Mouse (Mus musculus): ENCODE data around the gene R3hdm2. TPM values are rescaled to one million over a fixed set of nuclear protein-coding genes. Genes with fewer than 3 reads are reported as not detected.

Gene R3hdm2
- polyA plus RNA-seq, 1 experiment = 31.0 TPM

DNA sequence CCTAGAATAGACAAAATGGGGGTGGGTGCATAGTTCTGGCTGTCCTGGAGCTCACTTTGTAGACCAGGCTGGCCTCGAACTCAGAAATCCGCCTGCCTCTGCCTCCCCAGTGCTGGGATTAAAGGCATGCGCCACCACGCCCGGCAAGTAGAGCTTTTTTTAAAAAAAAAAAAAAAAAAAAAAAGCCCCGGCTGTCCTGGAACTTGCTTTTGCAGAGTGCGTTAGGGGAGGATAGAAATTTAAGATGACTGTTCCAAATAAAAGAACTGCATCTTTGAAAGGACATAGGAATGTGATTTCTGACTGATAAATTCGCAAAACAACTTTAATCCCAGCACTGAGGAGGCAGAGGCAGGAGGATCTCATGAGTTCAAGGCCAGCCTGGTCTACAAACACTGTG, 473 bp upstream of the R3hdm2 start:
- Histone ChIP-seq H3K36me3 (ENCODE audit: control insufficient read depth, insufficient read depth) (no peaks in the 10 kb centered on the region), H3K27me3 (ENCODE audit: control insufficient read depth, insufficient read depth, insufficient read length) (no peaks in the 10 kb centered on the region), H3K4me3 (ENCODE audit: insufficient read depth, poor library complexity, severe bottlenecking) (peak overlapping the region; percentile 68), H3K79me3 (ENCODE audit: low read depth) (peaks cover 24% of the 10 kb centered on the region), H3K79me2 (ENCODE audit: control insufficient read depth, insufficient read depth) (peaks cover 38% of the 10 kb centered on the region), H3ac (ENCODE audit: control insufficient read depth, insufficient read length, low read depth) (peak overlapping the region; percentile 93)
- no peak for TF ChIP-seq FOSL1 (IDR thresholded peaks at IDR 0.05; ENCODE audit: insufficient read depth, low read length, poor library complexity, severe bottlenecking)
- no peak for TF ChIP-seq MAX (IDR thresholded peaks at IDR 0.05)
- no peak for TF ChIP-seq MYOG (IDR thresholded peaks at IDR 0.05; ENCODE audit: control insufficient read depth, extremely low read depth, insufficient read length)
- no peak for TF ChIP-seq CTCF (IDR thresholded peaks at IDR 0.05; ENCODE audit: control insufficient read depth, insufficient read depth, insufficient read length)
- TF ChIP-seq CEBPB (IDR thresholded peaks at IDR 0.05; ENCODE audit: low read depth) = no peak
- TF ChIP-seq MYOD1 (IDR thresholded peaks at IDR 0.05; ENCODE audit: control insufficient read depth, insufficient read length, low read depth) = no peak

- Histone ChIP-seq H3K79me3 (ENCODE audit: low read depth) (peaks cover 36% of the 10 kb centered on the region), H3K4me3 (ENCODE audit: insufficient read depth, poor library complexity, severe bottlenecking) (peak overlapping the region; percentile 68), H3K36me3 (ENCODE audit: control insufficient read depth, insufficient read depth) (no peaks in the 10 kb centered on the region), H3K79me2 (ENCODE audit: control insufficient read depth, insufficient read depth) (peaks cover 52% of the 10 kb centered on the region), H3ac (ENCODE audit: control insufficient read depth, insufficient read length, low read depth) (peak overlapping the region; percentile 97), H3K27me3 (ENCODE audit: control insufficient read depth, insufficient read depth, insufficient read length) (no peaks in the 10 kb centered on the region)
- TF ChIP-seq MYOD1 (IDR thresholded peaks at IDR 0.05; ENCODE audit: control insufficient read depth, insufficient read length, low read depth) (no peak), MAX (IDR thresholded peaks at IDR 0.05) (no peak), CEBPB (IDR thresholded peaks at IDR 0.05; ENCODE audit: low read depth) (no peak), FOSL1 (IDR thresholded peaks at IDR 0.05; ENCODE audit: insufficient read depth, low read length, poor library complexity, severe bottlenecking) (no peak), CTCF (IDR thresholded peaks at IDR 0.05; ENCODE audit: control insufficient read depth, insufficient read depth, insufficient read length) (no peak), USF1 (IDR thresholded peaks at IDR 0.05; ENCODE audit: low read depth) (no peak), MYOG (IDR thresholded peaks at IDR 0.05; ENCODE audit: control insufficient read depth, extremely low read depth, insufficient read length) (no peak)
Observed at GRCm38 (mm10) chr10:127380767-127381742, 928 bp downstream of the R3hdm2 start.

GRCm38 (mm10) chr10:127381743-127382134, 1.6 kb downstream of the R3hdm2 start:
- peak overlapping the region; percentile 68 for H3K4me3 ChIP-seq (ENCODE audit: insufficient read depth, poor library complexity, severe bottlenecking)
- no peaks in the 10 kb centered on the region for H3K27me3 ChIP-seq (ENCODE audit: control insufficient read depth, insufficient read depth, insufficient read length)
- peak overlapping the region; percentile 40 for H3ac ChIP-seq (ENCODE audit: control insufficient read depth, insufficient read length, low read depth)
- peaks cover 59% of the 10 kb centered on the region for H3K79me2 ChIP-seq (ENCODE audit: control insufficient read depth, insufficient read depth)
- no peaks in the 10 kb centered on the region for H3K36me3 ChIP-seq (ENCODE audit: control insufficient read depth, insufficient read depth)
- H3K79me3 ChIP-seq (ENCODE audit: low read depth) = peaks cover 38% of the 10 kb centered on the region
- TF ChIP-seq CTCF (IDR thresholded peaks at IDR 0.05; ENCODE audit: control insufficient read depth, insufficient read depth, insufficient read length) (no peak), FOSL1 (IDR thresholded peaks at IDR 0.05; ENCODE audit: insufficient read depth, low read length, poor library complexity, severe bottlenecking) (no peak), MAX (IDR thresholded peaks at IDR 0.05) (no peak), USF1 (IDR thresholded peaks at IDR 0.05; ENCODE audit: low read depth) (no peak)

- Histone ChIP-seq H3K27me3 (ENCODE audit: control insufficient read depth, insufficient read depth, insufficient read length) (no peaks in the 10 kb centered on the region), H3ac (ENCODE audit: control insufficient read depth, insufficient read length, low read depth) (no peak overlapping the region), H3K36me3 (ENCODE audit: control insufficient read depth, insufficient read depth) (peaks cover 15% of the 10 kb centered on the region), H3K79me2 (ENCODE audit: control insufficient read depth, insufficient read depth) (peaks cover 42% of the 10 kb centered on the region), H3K79me3 (ENCODE audit: low read depth) (peaks cover 13% of the 10 kb centered on the region), H3K4me3 (ENCODE audit: insufficient read depth, poor library complexity, severe bottlenecking) (no peak overlapping the region)
- TF ChIP-seq MYOG (IDR thresholded peaks at IDR 0.05; ENCODE audit: control insufficient read depth, extremely low read depth, insufficient read length) (no peak), CEBPB (IDR thresholded peaks at IDR 0.05; ENCODE audit: low read depth) (no peak), FOSL1 (IDR thresholded peaks at IDR 0.05; ENCODE audit: insufficient read depth, low read length, poor library complexity, severe bottlenecking) (no peak), MYOD1 (IDR thresholded peaks at IDR 0.05; ENCODE audit: control insufficient read depth, insufficient read length, low read depth) (no peak), MAX (IDR thresholded peaks at IDR 0.05) (no peak), USF1 (IDR thresholded peaks at IDR 0.05; ENCODE audit: low read depth) (no peak), CTCF (IDR thresholded peaks at IDR 0.05; ENCODE audit: control insufficient read depth, insufficient read depth, insufficient read length) (no peak)
Observed at GRCm38 (mm10) chr10:127391774-127392173, 11.6 kb downstream of the R3hdm2 start.

DNA sequence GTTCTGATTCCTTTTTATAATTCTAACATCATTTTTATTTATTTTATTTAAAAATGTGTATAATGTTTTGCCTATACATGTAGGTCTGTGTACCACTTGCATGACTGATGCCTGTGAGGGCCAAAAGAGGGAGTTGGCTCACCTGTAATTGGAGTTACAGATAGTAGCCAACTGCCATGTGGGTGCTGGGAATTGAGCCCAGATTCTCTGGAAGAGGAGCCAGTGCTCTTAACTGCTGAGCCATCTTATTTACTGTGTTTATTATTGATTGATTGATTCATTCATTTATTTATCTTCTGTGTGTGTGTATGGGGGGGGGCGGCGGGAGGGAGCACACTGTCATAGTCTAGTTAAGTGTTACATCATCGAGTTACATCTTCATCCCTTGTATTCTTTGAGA, 24.6 kb downstream of the R3hdm2 start:
- Histone ChIP-seq H3ac (ENCODE audit: control insufficient read depth, insufficient read length, low read depth) (no peak overlapping the region), H3K27me3 (ENCODE audit: control insufficient read depth, insufficient read depth, insufficient read length) (no peaks in the 10 kb centered on the region), H3K4me3 (ENCODE audit: insufficient read depth, poor library complexity, severe bottlenecking) (no peak overlapping the region), H3K79me2 (ENCODE audit: control insufficient read depth, insufficient read depth) (peaks cover 15% of the 10 kb centered on the region), H3K36me3 (ENCODE audit: control insufficient read depth, insufficient read depth) (peaks cover 24% of the 10 kb centered on the region), H3K79me3 (ENCODE audit: low read depth) (no peaks in the 10 kb centered on the region)
- TF ChIP-seq CTCF (IDR thresholded peaks at IDR 0.05; ENCODE audit: control insufficient read depth, insufficient read depth, insufficient read length) = no peak
- TF ChIP-seq MYOD1 (IDR thresholded peaks at IDR 0.05; ENCODE audit: control insufficient read depth, insufficient read length, low read depth) = no peak
- TF ChIP-seq MYOG (IDR thresholded peaks at IDR 0.05; ENCODE audit: control insufficient read depth, extremely low read depth, insufficient read length) = no peak
- no peak for TF ChIP-seq MAX (IDR thresholded peaks at IDR 0.05)

Measured in C2C12 (cell line).